Mouse (Mus musculus): ENCODE results near the gene Mtmr3. TPM values are rescaled to one million over a fixed set of nuclear protein-coding genes. Genes with fewer than 3 reads are reported as not detected.

Mtmr3 gene
- total and polyA plus RNA-seq, 3 experiments = 29.1 to 31.9 TPM; not detected in 1

DNA sequence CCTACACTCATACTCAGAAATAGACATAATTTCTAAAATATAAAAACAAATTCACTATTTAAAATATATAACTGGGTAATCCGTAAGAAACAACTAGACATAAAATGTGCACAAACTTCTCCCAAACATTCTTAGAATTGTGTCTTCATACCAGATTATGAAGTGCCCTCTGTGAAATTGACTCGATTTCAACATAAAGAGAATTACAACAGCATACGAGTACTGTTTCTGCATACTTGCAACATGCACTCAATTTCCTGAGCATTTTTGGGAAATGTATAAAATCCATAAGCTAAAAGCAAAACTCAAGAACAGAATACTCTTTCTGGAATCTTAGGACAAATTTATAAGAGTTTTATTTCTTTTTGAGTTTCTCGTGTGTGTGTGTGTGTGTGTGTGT lies 2.9 kb downstream of the Mtmr3 start:
- Histone ChIP-seq H3K79me2 (ENCODE audit: control insufficient read depth, insufficient read depth, low read length, poor library complexity) (peaks cover 56% of the 10 kb centered on the region), H3K27me3 (ENCODE audit: control insufficient read depth in 1 of 2, insufficient read depth in 2 of 2, low read length in 2 of 2) (no peaks in the 10 kb centered on the region), H3K9ac (ENCODE audit: control insufficient read depth, low read depth, low read length, poor library complexity, severe bottlenecking) (peak overlapping the region; percentile 50), H3K9me3 (replicated peaks; ENCODE audit: insufficient read depth, low read length) (no peaks in the 10 kb centered on the region), H3K4me1 (ENCODE audit: control insufficient read depth in 1 of 2, insufficient read depth in 2 of 2, low read length in 2 of 2) (peaks cover 7 to 26% of the 10 kb centered on the region in 2 experiments), H3K4me3 (ENCODE audit: control insufficient read depth in 1 of 2, insufficient read depth in 1 of 2, low read depth in 2 of 2, low read length in 2 of 2) (peak overlapping the region in 1 of 2 experiments; percentile 51; a peak in 2 of 4 replicates), H3K36me3 (ENCODE audit: control insufficient read depth in 1 of 2, insufficient read depth in 2 of 2, low read length in 2 of 2) (peaks cover 4 to 38% of the 10 kb centered on the region in 2 experiments), H3K27ac (ENCODE audit: control insufficient read depth, low read depth, low read length) (no peak overlapping the region)
- TF ChIP-seq TBP (IDR thresholded peaks at IDR 0.05; ENCODE audit: low read depth, low read length) (no peak), SIN3A (IDR thresholded peaks at IDR 0.05; ENCODE audit: low read length) (no peak), TAL1 (IDR thresholded peaks at IDR 0.05; ENCODE audit: low read length) (no peak), MYB (IDR thresholded peaks at IDR 0.05; ENCODE audit: low read depth, low read length) (no peak), MAX (IDR thresholded peaks at IDR 0.05; ENCODE audit: low read length) (no peak), USF2 (IDR thresholded peaks at IDR 0.05; ENCODE audit: borderline replicate concordance in 1 of 2, insufficient read depth in 1 of 2, low read depth in 1 of 2, low read length in 2 of 2) (no peak), ZC3H11A (IDR thresholded peaks at IDR 0.05; ENCODE audit: low read depth, low read length) (no peak), ZKSCAN1 (IDR thresholded peaks at IDR 0.05; ENCODE audit: low read depth, low read length) (no peak), ZNF384 (IDR thresholded peaks at IDR 0.05; ENCODE audit: low read depth, low read length) (no peak)
- no peak for DNase-seq (ENCODE audit: low read depth, low spot score)

DNA sequence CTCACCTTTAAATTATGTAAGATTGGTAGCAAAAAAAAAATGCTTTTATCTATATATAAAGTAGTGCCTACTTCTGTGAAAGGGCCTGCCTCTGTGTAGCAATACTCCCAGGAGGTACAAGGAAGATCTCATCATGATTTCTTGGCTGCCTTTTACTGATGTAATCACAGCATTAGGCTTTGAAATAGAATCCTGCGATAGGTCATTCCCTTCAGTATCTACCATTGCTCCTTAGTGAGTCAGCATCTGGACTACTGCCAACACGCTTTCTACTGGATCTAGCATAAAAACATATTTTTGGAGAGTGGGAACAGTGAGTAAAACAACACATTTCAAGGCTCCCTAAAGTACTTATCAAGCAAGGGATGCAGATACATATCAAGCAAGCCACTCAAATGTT lies 16.0 kb downstream of the Mtmr3 start:
- no peak overlapping the region for H3K27ac ChIP-seq (ENCODE audit: control insufficient read depth, low read depth, low read length)
- TF ChIP-seq ETS1 (IDR thresholded peaks at IDR 0.05; ENCODE audit: low read depth, low read length) = peak; percentile 44; the same call in 1 of the 2 replicates
- TF ChIP-seq GABPA (IDR thresholded peaks at IDR 0.05; ENCODE audit: low read depth, low read length) = no peak
- no peak for TF ChIP-seq MXI1 (IDR thresholded peaks at IDR 0.05; ENCODE audit: low read depth, low read length)
- no peak for TF ChIP-seq POLR2A (IDR thresholded peaks at IDR 0.05; ENCODE audit: control insufficient read depth in 1 of 2, insufficient read depth in 1 of 2, low read depth in 1 of 2, low read length in 2 of 2, poor library complexity in 1 of 2)
- TF ChIP-seq EP300 (IDR thresholded peaks at IDR 0.05; ENCODE audit: low read depth in 1 of 2, low read length in 2 of 2) = peak in 1 of 2 experiments; percentile 44; a peak in 1 of 4 replicates
- TF ChIP-seq RCOR1 (IDR thresholded peaks at IDR 0.05; ENCODE audit: low read depth, low read length) = peak; percentile 59; the same call in 1 of the 2 replicates
- 0 out of 2 replicates have a peak, but pooled peaks have one; percentile 26 for TF ChIP-seq MAFK (IDR thresholded peaks at IDR 0.05; ENCODE audit: borderline replicate concordance, low read depth, low read length)
- TF ChIP-seq TCF12 (IDR thresholded peaks at IDR 0.05; ENCODE audit: low read depth, low read length) = no peak
- TF ChIP-seq GATA1 (IDR thresholded peaks at IDR 0.05; ENCODE audit: low read depth, low read length) = peak; percentile 48

More for the DNA sequence above, 16.0 kb downstream of the Mtmr3 start:
- peaks cover 3 to 12% of the 10 kb centered on the region in 2 experiments; a peak in 3 of 4 replicates for H3K4me1 ChIP-seq (ENCODE audit: control insufficient read depth in 1 of 2, insufficient read depth in 2 of 2, low read length in 2 of 2)
- no peak overlapping the region for H3K4me3 ChIP-seq (ENCODE audit: control insufficient read depth in 1 of 2, insufficient read depth in 1 of 2, low read depth in 2 of 2, low read length in 2 of 2)
- H3K36me3 ChIP-seq (ENCODE audit: control insufficient read depth in 1 of 2, insufficient read depth in 2 of 2, low read length in 2 of 2) = peaks cover 4 to 25% of the 10 kb centered on the region in 2 experiments
- H3K9me3 ChIP-seq (replicated peaks; ENCODE audit: insufficient read depth, low read length) = no peaks in the 10 kb centered on the region
- DNase-seq (ENCODE audit: low read depth, low spot score) = peak; percentile 72
- H3K9ac ChIP-seq (ENCODE audit: control insufficient read depth, low read depth, low read length, poor library complexity, severe bottlenecking) = no peak overlapping the region
- peaks cover 34% of the 10 kb centered on the region for H3K79me2 ChIP-seq (ENCODE audit: control insufficient read depth, insufficient read depth, low read length, poor library complexity)
- H3K27me3 ChIP-seq (ENCODE audit: control insufficient read depth in 1 of 2, insufficient read depth in 2 of 2, low read length in 2 of 2) = no peaks in the 10 kb centered on the region

Data from MEL (cell line).